Mouse (Mus musculus): ENCODE measurements at regions not wholly inside any gene's neighbourhood (a gene's known extent, or its start where the extent isn't known, plus 50 kb on each side); places are given as distances from the start of the nearest gene placed in this dataset.

DNA sequence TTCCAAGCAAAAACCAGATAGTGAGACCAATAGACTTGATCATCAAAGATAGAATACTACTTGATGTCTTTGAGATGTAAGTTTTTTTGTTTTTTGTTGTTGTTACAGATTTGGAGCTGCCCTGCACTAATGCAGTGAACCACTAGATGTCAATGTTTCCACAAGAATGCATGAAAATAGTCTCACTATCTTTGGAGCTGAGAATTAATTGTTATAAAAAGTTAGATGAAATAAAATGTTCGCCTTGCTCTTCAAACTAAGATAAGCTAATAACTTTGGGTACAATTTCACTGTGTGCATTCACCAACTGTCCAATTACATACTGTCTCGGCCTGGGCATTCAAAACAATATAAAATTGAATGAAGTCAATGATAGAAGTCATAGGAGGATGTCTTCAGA is 223.2 kb upstream of the Agtr1b start:
- H3K36me3 ChIP-seq (ENCODE audit: inconsistent target) = no peaks in the 10 kb centered on the region
- 72% methylated on average over 2 of the region's 2 CpGs for WGBS (ENCODE audit: missing documents)
- no peak overlapping the region for H3K27ac ChIP-seq
- no peaks in the 10 kb centered on the region for H3K79me2 ChIP-seq (ENCODE audit: inconsistent target)
- no peak overlapping the region for H3K4me3 ChIP-seq (ENCODE audit: inconsistent target)

DNA sequence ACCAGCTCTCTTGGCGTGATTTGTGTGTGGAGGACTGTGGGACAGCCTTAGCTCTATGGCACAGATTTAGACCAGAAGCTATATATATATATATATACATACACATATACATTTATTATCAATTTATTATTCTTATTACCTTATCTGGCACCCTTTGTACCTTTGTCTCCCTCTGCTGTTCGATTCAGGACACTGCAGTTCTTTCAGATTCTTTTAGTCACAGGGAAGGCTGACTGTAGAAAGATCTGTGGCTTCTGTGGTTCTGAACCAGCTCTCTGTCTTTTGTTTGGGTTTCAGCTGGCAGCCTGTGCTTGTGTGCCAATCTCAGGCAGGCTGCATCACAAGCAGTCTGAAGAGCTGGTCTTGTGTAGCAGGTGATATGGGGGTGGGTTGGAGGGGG is 184.6 kb upstream of the Agtr1b start:
- WGBS (ENCODE audit: missing documents) = 44% methylated on average over 2 of the region's 2 CpGs
- Histone ChIP-seq H3K79me2 (ENCODE audit: inconsistent target) (no peaks in the 10 kb centered on the region), H3K4me3 (ENCODE audit: inconsistent target) (no peak overlapping the region), H3K27ac (no peak overlapping the region), H3K36me3 (ENCODE audit: inconsistent target) (no peaks in the 10 kb centered on the region)

DNA sequence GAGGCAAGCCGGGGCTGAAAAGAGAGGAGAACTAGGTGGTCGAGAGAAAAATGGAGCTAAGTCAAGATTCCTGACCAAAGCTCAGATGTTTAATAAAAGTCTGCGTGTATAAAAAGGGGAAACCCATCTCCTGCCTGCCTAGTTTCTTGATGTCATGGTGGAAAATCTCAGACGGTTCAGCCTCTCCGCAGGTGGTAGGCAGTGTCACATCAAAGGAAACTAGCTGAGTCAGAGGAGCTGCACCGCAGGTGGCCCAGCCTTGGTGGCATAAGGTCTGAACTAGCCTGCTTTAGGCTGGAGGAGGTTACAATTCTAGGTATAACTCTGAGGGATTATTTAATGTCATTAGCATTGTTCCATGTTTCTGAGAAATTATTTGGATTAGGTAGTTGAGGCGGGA is 177.0 kb upstream of the Agtr1b start:
- Histone ChIP-seq H3K36me3 (ENCODE audit: inconsistent target) (no peaks in the 10 kb centered on the region), H3K27ac (no peak overlapping the region), H3K79me2 (ENCODE audit: inconsistent target) (no peaks in the 10 kb centered on the region), H3K4me3 (ENCODE audit: inconsistent target) (no peak overlapping the region)
- 85% methylated on average over 7 of the region's 7 CpGs for WGBS (ENCODE audit: missing documents)

DNA sequence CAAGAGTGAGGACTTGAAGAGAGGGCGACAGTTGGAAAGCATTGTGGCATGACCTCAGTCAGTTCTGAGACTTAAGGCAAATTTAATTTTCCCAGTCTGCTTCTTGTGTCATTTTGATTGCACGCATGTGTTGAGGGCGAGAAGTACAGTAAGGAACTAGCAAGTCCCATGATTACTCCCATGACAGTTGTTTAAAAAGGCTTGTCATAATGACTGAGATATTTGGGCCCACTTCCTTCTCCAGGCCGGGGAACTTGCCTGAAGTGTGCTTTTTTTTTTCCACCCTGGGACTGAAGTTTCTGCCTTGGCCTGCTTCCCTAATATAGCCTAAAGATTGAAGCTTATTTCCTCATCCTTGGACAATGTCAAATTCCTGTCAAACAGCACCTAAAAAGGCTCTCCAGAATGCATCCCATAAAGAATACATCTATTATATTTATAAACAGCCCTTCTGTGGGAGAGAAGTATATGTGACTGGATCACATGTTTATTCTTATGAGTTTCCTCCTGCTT is 171.6 kb upstream of the Agtr1b start:
- Histone ChIP-seq H3K36me3 (ENCODE audit: inconsistent target) (no peaks in the 10 kb centered on the region), H3K79me2 (ENCODE audit: inconsistent target) (no peaks in the 10 kb centered on the region), H3K27ac (0 out of 2 replicates have a peak overlapping the region, but pooled peaks have one; percentile 15), H3K4me3 (ENCODE audit: inconsistent target) (no peak overlapping the region)
- 80% methylated on average over 4 of the region's 4 CpGs for WGBS (ENCODE audit: missing documents)

DNA sequence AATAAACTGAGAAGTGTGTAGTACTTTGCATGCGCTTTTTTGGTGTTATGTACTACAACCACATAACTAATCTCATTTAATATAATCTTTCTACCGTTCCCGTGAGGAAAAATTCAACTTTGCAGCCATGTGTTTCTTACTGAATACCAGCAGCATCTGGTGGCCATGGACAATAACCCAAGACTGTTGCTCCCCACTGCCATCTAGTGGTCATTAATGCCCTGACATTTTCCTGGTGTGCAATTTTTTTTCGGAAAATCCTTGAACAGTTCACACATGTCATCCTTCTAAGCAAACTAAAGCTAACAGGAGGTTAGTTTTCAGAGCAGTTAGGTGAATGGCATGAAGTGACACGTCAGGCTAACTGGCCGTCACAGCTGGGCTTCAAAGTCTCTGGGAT is 153.8 kb upstream of the Agtr1b start:
- Histone ChIP-seq H3K27ac (no peak overlapping the region), H3K4me3 (ENCODE audit: inconsistent target) (no peak overlapping the region), H3K36me3 (ENCODE audit: inconsistent target) (no peaks in the 10 kb centered on the region), H3K79me2 (ENCODE audit: inconsistent target) (no peaks in the 10 kb centered on the region)
- WGBS (ENCODE audit: missing documents) = 68% methylated on average over 6 of the region's 6 CpGs

DNA sequence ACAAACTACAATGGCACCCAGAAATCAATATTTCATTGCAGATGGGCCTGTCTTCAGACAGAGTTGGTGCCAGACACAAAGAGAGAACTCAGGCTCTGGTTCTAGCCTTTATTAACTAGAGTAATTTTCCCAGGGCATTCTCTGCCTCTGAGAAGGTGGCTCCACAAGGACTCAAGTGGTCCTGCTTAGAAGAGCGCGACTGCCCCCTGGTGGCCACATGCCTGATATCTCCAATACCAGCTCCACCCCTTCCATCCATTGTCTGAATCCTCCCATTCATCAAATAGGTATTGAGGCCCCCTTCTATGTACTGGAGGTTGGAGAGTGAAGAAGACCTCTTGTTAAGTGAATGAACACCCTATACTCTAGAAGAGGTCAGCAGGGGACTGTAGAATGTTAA is 142.2 kb upstream of the Agtr1b start:
- Histone ChIP-seq H3K36me3 (ENCODE audit: inconsistent target) (no peaks in the 10 kb centered on the region), H3K79me2 (ENCODE audit: inconsistent target) (no peaks in the 10 kb centered on the region), H3K27ac (no peak overlapping the region), H3K4me3 (ENCODE audit: inconsistent target) (no peak overlapping the region)
- WGBS (ENCODE audit: missing documents) = 4% methylated on average over 2 of the region's 2 CpGs

DNA sequence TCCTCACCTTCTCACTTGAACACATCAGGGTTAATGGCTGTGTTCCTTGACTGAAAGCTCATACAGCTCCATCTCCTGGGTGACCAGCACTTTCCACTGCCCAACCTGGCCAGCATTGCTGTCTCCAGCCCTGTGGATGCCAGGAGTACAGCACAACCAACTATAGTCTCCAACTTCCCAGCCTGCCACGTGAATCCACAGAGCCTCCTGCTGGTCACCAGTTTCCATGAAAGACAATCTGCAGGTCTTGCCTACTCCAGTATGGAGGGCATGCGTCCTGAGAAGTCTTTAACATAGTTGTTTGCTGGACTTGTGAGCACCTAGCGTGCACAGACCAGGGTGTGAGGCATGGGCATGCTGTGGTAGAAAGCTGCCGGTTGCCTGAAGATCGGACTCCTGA is 138.6 kb upstream of the Agtr1b start:
- 92% methylated on average over 5 of the region's 5 CpGs for WGBS (ENCODE audit: missing documents)
- Histone ChIP-seq H3K36me3 (ENCODE audit: inconsistent target) (no peaks in the 10 kb centered on the region), H3K79me2 (ENCODE audit: inconsistent target) (no peaks in the 10 kb centered on the region), H3K27ac (no peak overlapping the region), H3K4me3 (ENCODE audit: inconsistent target) (no peak overlapping the region)

Measured in macrophage (primary cell).